Mouse (Mus musculus) c-Kit-positive CD71-positive TER-119-negative erythroid progenitor cells, embryonic 14.5 days (primary cell): ENCODE measurements around the gene Vmn1r213.

Experiments
- DNase-seq: peaks from one replicate; pipeline ENCODE4 v3.0.0-alpha.2; 2013; ENCODE audit warnings: low read depth

Vmn1r213 gene

GRCm38 (mm10) chr13:23007356-23007755 lies at the start of gene Vmn1r213:
Vmn1r213 (plus strand) TSS chr13:23007656.
- no peak for DNase-seq

GRCm38 (mm10) chr13:22990214-22990891 lies 17.1 kb upstream of the Vmn1r213 start:
- no peak for DNase-seq

DNA sequence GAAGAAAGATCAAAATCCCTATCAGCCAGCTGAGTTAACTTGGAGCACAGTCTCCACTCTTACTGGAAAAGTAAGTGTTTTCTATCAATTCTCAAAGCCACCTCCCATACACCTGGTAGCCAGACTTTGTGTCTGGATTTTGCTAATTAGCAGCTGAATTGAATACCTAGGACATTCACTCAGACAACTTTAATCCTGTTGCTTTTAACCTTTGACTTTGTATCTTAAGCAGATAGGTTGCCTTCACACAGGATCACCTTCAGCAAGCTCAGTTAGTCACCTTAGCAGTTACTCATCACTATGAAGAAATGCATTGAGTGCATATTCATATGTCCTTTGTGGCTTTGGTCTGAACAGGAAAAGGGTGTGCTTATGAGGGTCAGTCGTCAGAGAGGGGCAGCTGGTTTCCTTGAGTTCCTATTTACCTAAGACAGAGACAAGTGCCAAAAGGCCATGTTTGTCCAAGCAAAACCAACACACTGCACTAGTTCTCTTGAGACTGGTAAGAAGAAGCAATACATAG lies 15.2 kb upstream of the Vmn1r213 start:
- DNase-seq, result no peak

GRCm38 (mm10) chr13:22992721-22993120 lies 14.7 kb upstream of the Vmn1r213 start:
- no peak for DNase-seq

GRCm38 (mm10) chr13:23018158-23018557 lies 10.7 kb downstream of the Vmn1r213 start:
- no peak for DNase-seq

DNA sequence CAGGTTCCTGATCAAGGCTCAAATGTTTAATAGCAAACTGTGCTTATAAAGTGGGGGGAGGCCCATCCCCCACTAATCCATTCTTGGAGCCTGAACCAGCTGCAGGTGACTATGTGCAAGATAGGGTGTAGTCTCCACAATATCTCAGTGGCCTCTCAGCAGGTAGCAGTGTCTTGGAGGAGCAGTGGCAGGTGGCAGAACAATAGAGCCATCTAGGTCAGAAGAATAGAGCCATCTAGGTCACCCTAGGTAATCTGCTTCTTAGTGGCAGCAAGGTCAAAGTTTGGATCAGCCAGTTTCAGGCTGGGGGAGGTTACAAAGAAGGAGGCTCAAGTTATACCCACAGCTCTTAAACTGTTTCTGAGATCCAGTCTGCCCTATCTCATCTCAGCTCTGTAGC lies 17.4 kb downstream of the Vmn1r213 start:
- no peak for DNase-seq

DNA sequence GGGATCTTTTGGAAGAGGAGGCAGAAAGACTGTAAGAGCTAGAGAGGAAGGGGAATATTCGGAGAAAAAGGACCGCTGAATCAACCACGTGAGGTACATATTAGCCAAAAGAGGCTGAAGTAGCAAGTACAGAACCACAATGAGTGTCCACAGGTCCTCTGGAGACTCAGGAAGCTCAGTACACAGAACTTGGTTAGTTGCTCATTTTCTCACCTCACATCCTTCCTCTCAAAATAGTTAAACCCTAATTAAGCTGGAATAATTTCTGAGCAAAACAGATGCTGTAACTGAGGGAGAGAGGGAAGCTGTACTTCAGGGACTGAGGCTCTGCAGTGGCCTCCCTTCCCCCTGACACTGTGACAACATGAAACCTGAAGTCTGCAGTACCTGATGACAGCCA lies 22.7 kb downstream of the Vmn1r213 start, which contains the start of gene Vmn1r214:
Gene Vmn1r214 (plus strand): TSS at position 301 of the 400 bp plus-strand sequence.
- DNase-seq, result no peak

- no peak for DNase-seq
Observed at GRCm38 (mm10) chr13:23057778-23058177, 50.3 kb downstream of the Vmn1r213 start.
